ENCODE assay signal across 24 mouse cellular contexts in the genomic region with DNA sequence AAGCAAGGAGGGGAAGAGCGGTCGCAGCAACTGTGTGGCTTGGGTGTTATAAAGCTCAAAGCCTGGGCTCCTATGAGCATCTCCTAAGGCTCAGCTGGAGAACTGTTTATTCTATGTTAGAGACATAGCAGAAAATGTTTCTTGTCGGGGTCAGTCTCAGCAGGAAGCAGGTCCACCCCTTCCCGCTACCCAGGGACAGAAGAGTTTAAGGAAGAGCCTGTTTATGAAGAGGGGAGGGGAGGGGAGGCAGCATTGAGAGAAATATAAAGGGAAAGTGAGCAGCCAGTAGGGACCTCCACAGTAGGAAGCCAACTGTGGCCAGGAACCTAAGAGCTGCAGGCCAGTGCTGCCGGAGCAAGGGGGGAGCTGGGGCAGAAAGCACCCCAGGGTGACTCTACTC. TPM values are rescaled to one million over a fixed set of nuclear protein-coding genes. Genes with fewer than 3 reads are reported as not detected.
A peak's percentile ranks its signal among the peaks of the same experiment; 100 is the strongest.
DNase-seq lines count a peak whose midpoint lies in the region; ATAC-seq and TF ChIP-seq lines count a peak whose summit lies in the region.
"Had no signal": no experiment of that assay in that cellular context is flagged by ENCODE, and none has a peak within 500 bp of the region (broad histone marks: within the 10 kb centered on the region; RNA-seq: fewer than 3 reads in every experiment).

No protein-coding gene starts in this region.

- TF ChIP-seq CTCF in heart, adult 2 months (IDR thresholded peaks at IDR 0.05): no peak
- TF ChIP-seq CTCF in cerebellum, adult 2 months (IDR thresholded peaks at IDR 0.05; ENCODE audit: borderline replicate concordance, insufficient read depth, low read depth, low read length): no peak

- no peaks in the 10 kb centered on the region for H3K9me3 ChIP-seq in intestine, embryonic 14.5 days (ENCODE audit: control insufficient read depth, low read length)
- H3K9me3 ChIP-seq in lung, embryonic 16.5 days (ENCODE audit: control insufficient read depth, low read length): no peaks in the 10 kb centered on the region
- H3K9me3 ChIP-seq in stomach, embryonic 15.5 days: no peaks in the 10 kb centered on the region
- H3K9me3 ChIP-seq: forebrain, embryonic 10.5 days; heart, embryonic 15.5 days; hindbrain, embryonic 10.5 days; midbrain, embryonic 10.5 days had no signal

- peaks cover 2% of the 10 kb centered on the region; the same call in 1 of the 2 replicates for H3K36me3 ChIP-seq in heart, adult 2 months (ENCODE audit: control insufficient read depth, insufficient read depth, low read length)
- H3K36me3 ChIP-seq in intestine, embryonic 14.5 days (ENCODE audit: control insufficient read depth, insufficient read depth, low read length): no peaks in the 10 kb centered on the region
- H3K36me3 ChIP-seq in lung, embryonic 16.5 days (ENCODE audit: control insufficient read depth, insufficient read depth, low read length): no peaks in the 10 kb centered on the region
- no peaks in the 10 kb centered on the region for H3K36me3 ChIP-seq in stomach, embryonic 15.5 days
- H3K36me3 ChIP-seq: forebrain, embryonic 10.5 days; heart, embryonic 15.5 days; hindbrain, embryonic 10.5 days; midbrain, embryonic 10.5 days had no signal

- H3K79me2 ChIP-seq in heart, adult 2 months (replicated peaks; ENCODE audit: control insufficient read depth, insufficient read depth, low read length): no peaks in the 10 kb centered on the region

- no peak for ATAC-seq in intestine, embryonic 14.5 days (replicated peaks; ENCODE audit: low FRiP score, low TSS enrichment, low read depth)
- peak; percentile 64; the same call in 1 of the 2 replicates for ATAC-seq in lung, embryonic 16.5 days (ENCODE audit: low read depth)
- ATAC-seq in stomach, embryonic 15.5 days (ENCODE audit: insufficient read depth, low FRiP score, low read depth): no peak
- ATAC-seq: CD4-positive, CD25-positive, alpha-beta regulatory T cell, adult 4 months; hindbrain, postnatal 0 days; Patski had no signal

- TF ChIP-seq EP300 in heart, adult 2 months (IDR thresholded peaks at IDR 0.05; ENCODE audit: insufficient read depth, low read depth, low read length): no peak

- no peak for DNase-seq in heart, adult 2 months
- no peak for DNase-seq in heart, postnatal 10 days
- DNase-seq in intestine, embryonic 14.5 days (ENCODE audit: low spot score): no peak
- DNase-seq in adrenal gland, postnatal 14 days: no peak
- DNase-seq in cerebellum, adult 2 months: no peak
- DNase-seq: adrenal gland, postnatal 36 days; cerebellum, adult 18-20 months; cerebellum, postnatal 36 days; gastrocnemius, postnatal 14 days; kidney, adult 9 months; retina, postnatal 1 day; right cerebral cortex, postnatal 4 days; thymus, postnatal 25 days had no signal

- H3K4me1 ChIP-seq in heart, adult 2 months (ENCODE audit: control insufficient read depth, insufficient read depth, low read length): peaks cover 21% of the 10 kb centered on the region
- H3K4me1 ChIP-seq in intestine, embryonic 14.5 days (replicated peaks; ENCODE audit: control insufficient read depth, insufficient read depth, low read length): peaks cover 13% of the 10 kb centered on the region; the same call in 1 of the 2 replicates
- peaks cover 9% of the 10 kb centered on the region; the same call in 1 of the 2 replicates for H3K4me1 ChIP-seq in lung, embryonic 16.5 days (replicated peaks; ENCODE audit: control insufficient read depth, insufficient read depth, low read length)
- H3K4me1 ChIP-seq in stomach, embryonic 15.5 days: 0 out of 2 replicates have a peak, but pooled peaks cover 7% of the 10 kb centered on the region
- H3K4me1 ChIP-seq in cerebellum, adult 2 months (ENCODE audit: control insufficient read depth, insufficient read depth, low read length): no peaks in the 10 kb centered on the region
- H3K4me1 ChIP-seq: heart, embryonic 15.5 days; midbrain, embryonic 10.5 days had no signal

- intact Hi-C loops in heart, adult 2 months (cut with DNase I): no loop called here
- intact Hi-C loops in heart, postnatal 10 days (cut with DNase I): no loop called here

- H3K4me3 ChIP-seq in heart, adult 2 months: no peak overlapping the region
- no peak overlapping the region for H3K4me3 ChIP-seq in intestine, embryonic 14.5 days (ENCODE audit: low read depth, low read length)
- no peak overlapping the region for H3K4me3 ChIP-seq in lung, embryonic 16.5 days (ENCODE audit: low read length)
- H3K4me3 ChIP-seq in stomach, embryonic 15.5 days (replicated peaks): no peak overlapping the region
- no peak overlapping the region for H3K4me3 ChIP-seq in cerebellum, adult 2 months (replicated peaks; ENCODE audit: insufficient read depth, low read depth, low read length)
- H3K4me3 ChIP-seq: forebrain, embryonic 10.5 days; heart, embryonic 15.5 days; hindbrain, embryonic 10.5 days; midbrain, embryonic 10.5 days had no signal

- WGBS in heart, adult 2 months: 40% methylated on average over 5 of the region's 5 CpGs
- WGBS in intestine, embryonic 14.5 days: 31% methylated on average over 5 of the region's 5 CpGs
- 27% methylated on average over 5 of the region's 5 CpGs for WGBS in lung, embryonic 16.5 days
- 34% methylated on average over 5 of the region's 5 CpGs for WGBS in stomach, embryonic 15.5 days
- WGBS in cerebellum, adult 2 months: 48% methylated on average over 5 of the region's 5 CpGs

- no peak overlapping the region for H3K9ac ChIP-seq in heart, adult 2 months (ENCODE audit: low read depth, low read length)
- no peak overlapping the region for H3K9ac ChIP-seq in intestine, embryonic 14.5 days (ENCODE audit: low read length)
- no peak overlapping the region for H3K9ac ChIP-seq in lung, embryonic 16.5 days (ENCODE audit: low read length)
- no peak overlapping the region for H3K9ac ChIP-seq in stomach, embryonic 15.5 days
- H3K9ac ChIP-seq: heart, embryonic 15.5 days had no signal

- no peak for TF ChIP-seq POLR2A in heart, adult 2 months (IDR thresholded peaks at IDR 0.05; ENCODE audit: insufficient read depth, low read depth, low read length)
- no peak for TF ChIP-seq POLR2A in cerebellum, adult 2 months (IDR thresholded peaks at IDR 0.05; ENCODE audit: borderline replicate concordance, insufficient read depth, low read length)

- no peak overlapping the region for H3K4me2 ChIP-seq in intestine, embryonic 14.5 days (ENCODE audit: low read length)
- no peak overlapping the region for H3K4me2 ChIP-seq in lung, embryonic 16.5 days (ENCODE audit: low read depth, low read length)
- H3K4me2 ChIP-seq in stomach, embryonic 15.5 days: no peak overlapping the region
- H3K4me2 ChIP-seq: heart, embryonic 15.5 days had no signal

- no peaks in the 10 kb centered on the region for H3K27me3 ChIP-seq in heart, adult 2 months (ENCODE audit: control insufficient read depth, insufficient read depth, low read length)
- no peaks in the 10 kb centered on the region for H3K27me3 ChIP-seq in intestine, embryonic 14.5 days (replicated peaks; ENCODE audit: control insufficient read depth, insufficient read depth, low read length)
- no peaks in the 10 kb centered on the region for H3K27me3 ChIP-seq in lung, embryonic 16.5 days (ENCODE audit: control insufficient read depth, insufficient read depth, low read depth, low read length)
- H3K27me3 ChIP-seq in stomach, embryonic 15.5 days (replicated peaks): no peaks in the 10 kb centered on the region
- no peaks in the 10 kb centered on the region for H3K27me3 ChIP-seq in cerebellum, adult 2 months (ENCODE audit: control insufficient read depth, insufficient read depth, low read length)
- H3K27me3 ChIP-seq: heart, embryonic 15.5 days; Patski had no signal

- H3K27ac ChIP-seq in heart, adult 2 months: peak overlapping the region; percentile 52
- peak overlapping the region; percentile 27; the same call in 1 of the 2 replicates for H3K27ac ChIP-seq in intestine, embryonic 14.5 days (ENCODE audit: low read depth)
- H3K27ac ChIP-seq in lung, embryonic 16.5 days (ENCODE audit: low read length): peak overlapping the region; percentile 53
- peak overlapping the region; percentile 40; the same call in 1 of the 2 replicates for H3K27ac ChIP-seq in stomach, embryonic 15.5 days
- no peak overlapping the region for H3K27ac ChIP-seq in cerebellum, adult 2 months (ENCODE audit: insufficient read depth, low read length)
- H3K27ac ChIP-seq: forebrain, embryonic 10.5 days; heart, embryonic 15.5 days; hindbrain, embryonic 10.5 days; hindbrain, postnatal 0 days; macrophage; midbrain, embryonic 10.5 days had no signal

RNA-seq across cellular contexts. Expression of a gene that starts 36.4 kb away (rescaled TPM):
- under 1 TPM in 1 of 2 experiments, not detected in 1; 0.47 TPM for total RNA-seq in heart, adult 2 months (2021)
- 1.4 and 1.8 TPM in 2 replicates for polyA plus RNA-seq in heart, adult 2 months (2012; rRNA removed)
- under 1 TPM in 1 of 2 experiments, not detected in 1; 0.30 TPM for total RNA-seq in heart, postnatal 10 days (2021)
- 0.60 and 0.68 TPM in 2 replicates for polyA plus RNA-seq in intestine, embryonic 14.5 days (2014; fragmentation: Nextera tagmentation; extraction: Ambion mirVana)
- 0.24 and 0.39 TPM in 2 replicates for polyA plus RNA-seq in lung, embryonic 16.5 days (2015; fragmentation: Nextera tagmentation; extraction: Ambion mirVana)
- polyA plus RNA-seq in stomach, embryonic 15.5 days (2015; fragmentation: Nextera tagmentation; extraction: Ambion mirVana): 0.19 and 0.24 TPM in 2 replicates
- total RNA-seq in adrenal gland, postnatal 14 days (2021): 0.37 and 0.41 TPM in 2 replicates
- polyA plus RNA-seq in cerebellum, adult 2 months (2012; rRNA removed): 0.32 and 0.44 TPM in 2 replicates
- total RNA-seq: hindbrain, postnatal 0 days had no signal
- polyA plus RNA-seq: forebrain, embryonic 10.5 days; heart, embryonic 15.5 days; hindbrain, embryonic 10.5 days; hindbrain, postnatal 0 days; macrophage; midbrain, embryonic 10.5 days; neural tube, embryonic 11.5 days had no signal

RNA-seq across cellular contexts. Expression of a gene that starts 39.5 kb away (rescaled TPM):
- 10 to 100 TPM; 15.2 to 19.7 TPM for total RNA-seq in heart, adult 2 months (2021)
- polyA plus RNA-seq in heart, adult 2 months (2012; rRNA removed): 20.5 and 28.6 TPM in 2 replicates
- 10 to 100 TPM; 15.3 to 18.4 TPM for total RNA-seq in heart, postnatal 10 days (2021)
- 34.3 and 35.5 TPM in 2 replicates for polyA plus RNA-seq in intestine, embryonic 14.5 days (2014; fragmentation: Nextera tagmentation; extraction: Ambion mirVana)
- polyA plus RNA-seq in lung, embryonic 16.5 days (2015; fragmentation: Nextera tagmentation; extraction: Ambion mirVana): 29.7 and 33.9 TPM in 2 replicates
- 27.6 and 27.9 TPM in 2 replicates for polyA plus RNA-seq in stomach, embryonic 15.5 days (2015; fragmentation: Nextera tagmentation; extraction: Ambion mirVana)
- 19.6 and 32.7 TPM in 2 replicates for total RNA-seq in adrenal gland, postnatal 14 days (2021)
- 5.6 and 6.0 TPM in 2 replicates for polyA plus RNA-seq in cerebellum, adult 2 months (2012; rRNA removed)

RNA-seq across cellular contexts. Expression of a gene that starts 49.7 kb away (rescaled TPM):
- 1 to 10 TPM; 2.6 TPM for total RNA-seq in heart, adult 2 months (2021)
- 4.4 and 5.5 TPM in 2 replicates for polyA plus RNA-seq in heart, adult 2 months (2012; rRNA removed)
- 1 to 10 TPM; 1.9 to 2.0 TPM for total RNA-seq in heart, postnatal 10 days (2021)
- 1.4 and 1.9 TPM in 2 replicates for polyA plus RNA-seq in intestine, embryonic 14.5 days (2014; fragmentation: Nextera tagmentation; extraction: Ambion mirVana)
- polyA plus RNA-seq in lung, embryonic 16.5 days (2015; fragmentation: Nextera tagmentation; extraction: Ambion mirVana): 1.8 and 2.4 TPM in 2 replicates
- 1.7 and 2.4 TPM in 2 replicates for polyA plus RNA-seq in stomach, embryonic 15.5 days (2015; fragmentation: Nextera tagmentation; extraction: Ambion mirVana)
- 4.6 and 6.0 TPM in 2 replicates for total RNA-seq in adrenal gland, postnatal 14 days (2021)
- 1.2 and 1.8 TPM in 2 replicates for polyA plus RNA-seq in cerebellum, adult 2 months (2012; rRNA removed)
- total RNA-seq: hindbrain, postnatal 0 days had no signal
- polyA plus RNA-seq: neural tube, embryonic 11.5 days had no signal
